Mouse (Mus musculus) thymus, postnatal 36 days (tissue): ENCODE results near the gene Gsdmc3.
"Not testable (repeated sequence)": the region's sequence is repeated elsewhere in the genome, so short reads cannot be mapped to it uniquely, and the experiment has no call there.

ENCODE experiments used
- DNase-seq, 2 experiments: peaks; one replicate each; pipeline ENCODE4 v3.0.0; 2022; ENCODE audit warnings: mixed read lengths in 2 of 2

Gene Gsdmc3

DNA sequence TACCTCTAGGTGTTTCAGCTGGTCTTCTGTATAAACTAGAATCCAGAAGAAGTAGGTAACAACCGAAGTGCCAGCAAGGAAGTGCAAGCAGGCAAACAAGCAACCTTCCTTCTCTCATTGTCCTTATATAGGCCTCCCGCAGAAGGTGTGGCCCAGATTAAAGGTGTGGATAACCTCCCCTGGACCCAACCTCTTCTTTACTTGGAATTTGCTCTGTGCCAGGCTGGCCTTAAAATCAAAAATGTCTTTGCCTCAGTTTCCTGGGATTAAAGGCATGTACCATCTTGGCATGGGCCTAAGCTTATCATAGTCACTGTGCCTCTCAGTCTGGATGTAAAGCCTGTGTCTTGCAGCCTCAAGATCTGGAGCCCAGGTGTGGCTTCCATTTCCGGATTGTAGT lies at the start of gene Gsdmc3:
Gene Gsdmc3 (minus strand): TSS at position 101 of the 400 bp plus-strand sequence.
- DNase-seq: not testable (repeated sequence)

DNA sequence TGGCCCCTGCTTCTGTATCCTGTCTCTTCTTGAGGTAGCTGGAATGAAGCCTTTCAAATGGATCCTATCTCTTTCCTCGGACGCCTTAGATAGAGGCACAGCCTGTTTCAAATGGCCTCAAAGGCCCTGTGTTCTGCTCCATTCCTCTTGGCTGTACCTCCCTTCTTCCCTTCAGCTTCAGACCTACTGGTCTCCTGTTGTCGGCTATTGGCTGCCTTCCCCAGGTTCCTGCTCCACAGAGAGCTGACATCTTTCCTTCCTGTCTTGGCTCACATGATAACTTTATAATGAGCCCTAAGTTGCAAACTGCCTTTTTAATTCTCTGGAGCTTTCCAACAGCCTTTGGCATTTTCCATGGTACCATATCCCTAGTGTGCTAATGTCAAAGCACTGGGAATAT lies 47.8 kb upstream of the Gsdmc3 start:
- DNase-seq: no peak

DNA sequence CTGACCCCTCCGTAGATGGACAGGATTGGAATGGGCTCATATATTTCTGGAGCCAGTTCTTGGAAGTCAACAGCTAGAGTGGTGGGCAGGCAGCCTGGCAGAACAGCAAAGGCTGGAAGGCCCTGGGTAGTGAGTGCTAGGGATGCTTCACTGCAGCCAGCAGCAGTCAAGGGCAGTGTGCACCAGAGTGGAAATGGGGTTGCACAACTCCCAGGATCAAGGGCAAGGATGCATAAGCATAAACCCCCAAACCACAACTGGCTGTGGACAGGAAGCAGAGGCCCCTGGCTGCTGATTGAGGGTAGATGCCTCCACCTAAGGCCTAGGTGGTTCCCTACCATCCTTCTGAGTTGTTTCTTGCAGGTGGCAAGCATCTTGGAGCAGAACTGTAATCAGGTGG lies 46.1 kb upstream of the Gsdmc3 start:
- DNase-seq: no peak

DNA sequence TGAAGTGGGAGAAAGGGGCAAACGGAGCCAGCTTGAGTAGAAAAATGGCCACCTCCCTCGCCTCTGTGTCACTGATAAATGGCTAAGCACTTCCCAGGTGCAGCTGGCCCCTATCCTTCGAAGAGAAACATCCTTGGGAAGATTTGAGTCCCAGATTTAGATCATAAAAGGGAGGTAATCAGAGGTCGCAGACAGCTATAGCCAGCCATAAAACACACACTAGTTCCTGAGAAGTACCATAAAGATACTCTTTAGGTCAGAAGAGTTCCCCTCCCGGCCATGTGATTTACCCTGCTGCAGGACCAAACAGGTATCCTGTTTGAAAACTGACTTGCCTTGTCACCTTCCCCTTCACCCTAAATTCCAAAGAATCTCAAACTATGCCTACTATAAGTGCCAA lies 43.3 kb upstream of the Gsdmc3 start:
- not testable (repeated sequence) for DNase-seq

DNA sequence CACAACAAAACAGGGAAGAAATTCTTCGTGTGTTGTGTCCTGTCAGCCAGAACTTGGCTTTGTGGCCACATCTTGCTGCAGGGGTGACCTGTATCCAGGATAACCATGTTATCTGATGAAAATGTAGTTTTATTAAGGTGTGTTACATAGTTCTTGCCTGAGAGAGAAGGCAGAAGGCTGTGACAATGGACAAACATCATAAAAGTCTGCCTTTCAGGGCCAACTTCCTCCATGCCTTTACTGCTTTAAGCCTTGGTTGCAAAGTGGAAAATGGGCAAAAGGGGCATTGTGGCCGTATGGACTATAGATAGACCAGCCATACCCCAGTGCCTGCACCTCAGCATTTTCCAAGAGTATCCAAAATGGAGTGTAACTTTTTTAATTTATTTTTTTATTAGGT lies 41.4 kb upstream of the Gsdmc3 start:
- not testable (repeated sequence) for DNase-seq

DNA sequence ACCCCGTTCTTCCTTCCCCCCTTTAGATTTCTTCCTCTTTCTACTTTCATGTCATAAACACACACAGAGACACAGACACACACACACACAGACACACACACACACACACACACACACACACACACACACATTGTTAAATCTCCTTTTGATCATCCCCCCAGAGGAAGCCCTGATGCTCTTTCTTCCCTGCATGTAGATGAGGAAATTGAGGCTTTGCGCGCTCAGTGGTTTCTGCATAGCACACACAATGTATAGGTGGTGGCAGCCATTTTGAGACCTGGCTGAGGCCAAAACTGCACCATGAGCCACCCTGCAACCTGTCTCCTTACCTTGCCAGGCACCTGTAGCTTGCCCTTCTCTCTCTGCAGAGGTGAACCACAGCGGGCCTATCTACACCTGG lies 38.2 kb upstream of the Gsdmc3 start:
- not testable (repeated sequence) for DNase-seq

DNA sequence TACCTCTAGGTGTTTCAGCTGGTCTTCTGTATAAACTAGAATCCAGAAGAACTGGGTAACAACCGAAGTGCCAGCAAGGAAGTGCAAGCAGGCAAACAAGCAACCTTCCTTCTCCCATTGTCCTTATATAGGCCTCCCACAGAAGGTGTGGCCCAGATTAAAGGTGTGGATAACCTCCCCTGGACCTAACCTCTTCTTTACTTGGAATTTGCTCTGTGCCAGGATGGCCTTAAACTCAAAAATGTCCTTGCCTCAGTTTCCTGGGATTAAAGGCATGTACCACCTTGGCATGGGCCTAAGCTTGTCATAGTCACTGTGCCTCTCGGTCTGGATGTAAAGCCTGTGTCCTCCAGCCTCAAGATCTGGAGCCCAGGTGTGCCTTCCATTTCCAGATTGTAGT lies 33.8 kb upstream of the Gsdmc3 start, which contains the start of gene Gsdmc4:
Gene Gsdmc4 (minus strand): TSS at position 101 of the 400 bp plus-strand sequence.
- DNase-seq: not testable (repeated sequence)

DNA sequence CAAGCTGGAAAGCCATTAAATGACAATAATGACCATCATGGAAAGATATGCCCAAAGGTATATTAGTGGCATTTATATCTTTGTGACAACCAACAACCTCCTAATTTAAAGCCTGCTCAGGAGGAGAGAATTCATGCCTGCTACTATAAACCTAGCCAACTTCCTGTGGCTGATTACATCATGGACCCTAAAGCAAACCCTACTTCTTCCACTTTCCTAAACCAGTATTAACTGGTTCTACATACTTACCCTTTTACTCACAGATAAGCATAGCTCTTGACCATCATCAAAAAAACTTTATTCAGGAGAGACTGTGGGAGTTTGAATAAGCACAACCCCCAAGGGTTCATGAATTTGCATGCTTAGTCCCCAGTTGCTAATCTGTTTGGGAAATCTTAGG lies 31.5 kb upstream of the Gsdmc3 start:
- DNase-seq: not testable (repeated sequence)

DNA sequence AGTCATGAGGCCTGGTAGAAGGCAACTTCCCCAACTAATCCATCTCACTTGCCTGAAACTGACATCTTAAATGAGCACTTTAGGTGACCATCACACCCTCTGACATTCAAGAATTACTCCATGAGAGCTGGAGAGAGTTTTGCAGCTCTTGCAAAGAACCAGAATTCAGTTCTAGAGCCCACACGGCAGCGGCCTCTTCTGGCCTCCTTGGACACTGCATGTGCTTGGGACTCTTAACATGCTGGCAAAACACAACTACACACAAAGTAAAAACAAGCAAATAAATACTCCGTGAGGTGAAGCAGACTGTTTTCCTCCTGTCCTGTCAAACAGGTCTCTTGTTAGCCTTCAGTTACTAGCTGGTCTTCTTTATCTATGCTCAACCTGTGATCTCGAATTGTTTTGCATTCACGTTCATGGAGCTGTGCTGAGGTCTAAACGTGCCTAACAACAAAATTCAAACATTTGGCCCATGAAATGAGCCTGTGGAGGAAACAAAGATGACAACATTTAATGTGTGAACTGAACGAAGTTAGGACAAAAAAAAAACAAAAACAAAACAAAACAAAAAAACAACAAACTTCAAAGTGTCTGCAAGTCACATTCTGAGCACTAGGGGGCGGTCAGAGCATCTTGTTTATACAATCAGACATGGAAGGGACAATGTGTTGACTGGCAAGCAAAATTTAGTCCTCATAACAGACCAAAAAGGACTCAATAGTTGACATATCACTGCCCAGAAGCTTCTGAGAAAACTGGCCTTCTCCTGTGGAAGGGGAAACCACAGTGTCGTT lies 17.4 kb upstream of the Gsdmc3 start:
- DNase-seq: peak; percentile 30 to 47

DNA sequence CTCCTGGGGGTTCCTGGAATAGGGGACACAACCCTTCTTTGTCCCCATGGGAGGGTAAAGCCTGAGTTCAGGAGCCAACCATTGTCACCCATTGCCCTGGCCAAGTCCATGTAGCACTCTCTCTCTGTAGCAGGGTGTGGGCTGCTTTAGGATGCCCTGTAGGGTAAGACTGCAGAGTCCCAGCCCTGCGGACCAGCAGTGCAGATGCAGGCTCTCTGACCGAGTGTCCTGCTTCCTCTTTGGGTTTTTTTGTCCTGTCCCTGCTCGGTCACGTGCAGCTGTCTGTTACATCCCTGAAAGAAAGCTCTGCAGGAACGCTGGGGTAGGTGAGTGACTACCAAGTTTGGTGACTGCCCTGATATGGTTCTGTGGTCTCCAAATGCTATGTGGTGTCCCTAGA lies 10.1 kb upstream of the Gsdmc3 start:
- DNase-seq: not testable (repeated sequence)

DNA sequence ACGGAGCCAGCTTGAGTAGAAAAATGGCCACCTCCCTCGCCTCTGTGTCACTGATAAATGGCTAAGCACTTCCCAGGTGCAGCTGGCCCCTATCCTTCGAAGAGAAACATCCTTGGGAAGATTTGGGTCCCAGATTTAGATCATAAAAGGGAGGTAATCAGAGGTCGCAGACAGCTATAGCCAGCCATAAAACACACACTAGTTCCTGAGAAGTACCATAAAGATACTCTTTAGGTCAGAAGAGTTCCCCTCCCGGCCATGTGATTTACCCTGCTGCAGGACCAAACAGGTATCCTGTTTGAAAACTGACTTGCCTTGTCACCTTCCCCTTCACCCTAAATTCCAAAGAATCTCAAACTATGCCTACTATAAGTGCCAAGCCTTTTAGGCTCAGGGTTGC lies 9.6 kb upstream of the Gsdmc3 start:
- not testable (repeated sequence) for DNase-seq

DNA sequence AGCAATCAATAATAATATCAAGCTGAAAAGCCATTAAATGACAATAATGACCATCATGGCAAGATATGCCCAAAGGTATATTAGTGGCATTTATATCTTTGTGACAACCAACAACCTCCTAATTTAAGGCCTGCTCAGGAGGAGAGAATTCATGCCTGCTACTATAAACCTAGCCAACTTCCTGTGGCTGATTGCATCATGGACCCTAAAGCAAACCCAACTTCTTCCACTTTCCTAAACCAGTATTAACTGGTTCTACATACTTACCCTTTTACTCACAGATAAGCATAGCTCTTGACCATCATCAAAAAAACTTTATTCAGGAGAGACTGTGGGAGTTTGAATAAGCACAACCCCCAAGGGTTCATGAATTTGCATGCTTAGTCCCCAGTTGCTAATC lies 2.2 kb downstream of the Gsdmc3 start:
- not testable (repeated sequence) for DNase-seq

DNA sequence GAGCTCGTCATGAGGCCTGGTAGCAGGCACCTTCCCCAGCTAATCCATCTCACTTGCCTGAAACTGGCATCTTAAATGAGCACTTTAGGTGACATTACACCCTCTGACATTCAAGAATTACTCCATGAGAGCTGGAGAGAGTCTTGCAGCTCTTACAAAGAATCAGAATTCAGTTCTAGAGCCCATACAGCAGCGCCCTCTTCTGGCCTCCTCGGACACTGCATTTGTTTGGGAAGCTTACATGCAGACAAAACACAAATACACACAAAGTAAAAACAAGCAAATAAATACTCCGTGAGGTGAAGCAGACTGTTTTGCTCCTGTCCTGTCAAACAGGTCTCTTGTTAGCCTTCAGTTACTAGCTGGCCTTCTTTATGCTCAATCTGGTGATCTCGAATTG lies 16.4 kb downstream of the Gsdmc3 start:
- peak in 1 of 2 experiments; percentile 7 for DNase-seq
